Mouse (Mus musculus): Measurements from ENCODE around the gene Cyp2j9. TPM values are rescaled to one million over a fixed set of nuclear protein-coding genes. Genes with fewer than 3 reads are reported as not detected.
A peak's percentile ranks its signal among the peaks of the same experiment; 100 is the strongest.
"Not testable (repeated sequence)": the region's sequence is repeated elsewhere in the genome, so short reads cannot be mapped to it uniquely, and the experiment has no call there.

Cyp2j9 gene
- 4.3 and 4.6 TPM in 2 replicates for polyA plus RNA-seq (2015; fragmentation: Nextera tagmentation; extraction: Ambion mirVana)

GRCm38 (mm10) chr4:96590911-96591790, at the start of gene Cyp2j9:
TSS of gene Cyp2j9 (minus strand) at chr4:96591578.
- H3K36me3 ChIP-seq (ENCODE audit: control insufficient read depth, insufficient read depth) = no peaks in the 10 kb centered on the region
- 4% methylated on average over 18 of the region's 18 CpGs for WGBS
- H3K4me2 ChIP-seq (replicated peaks; ENCODE audit: low read depth) = peak within 1 kb of the TSS; percentile 77
- H3K27me3 ChIP-seq (replicated peaks; ENCODE audit: control insufficient read depth, insufficient read depth, low read length) = no peaks in the 10 kb centered on the region
- peak; percentile 91 for ATAC-seq
- no peaks in the 10 kb centered on the region for H3K9me3 ChIP-seq (ENCODE audit: control insufficient read depth)
- TF ChIP-seq CTCF (IDR thresholded peaks at IDR 0.05; ENCODE audit: low read depth) = no peak; the same call in 1 of the 2 replicates
- peak within 1 kb of the TSS; percentile 31 for H3K27ac ChIP-seq (ENCODE audit: low read depth, low read length)
- H3K4me1 ChIP-seq (replicated peaks; ENCODE audit: control insufficient read depth, insufficient read depth, low read length) = 0 out of 2 replicates have a peak, but pooled peaks cover 3% of the 10 kb centered on the region
- peak within 1 kb of the TSS; percentile 47 for H3K4me3 ChIP-seq (ENCODE audit: low read depth, low read length)
- H3K9ac ChIP-seq (ENCODE audit: low read depth, low read length) = peak within 1 kb of the TSS; percentile 54

GRCm38 (mm10) chr4:96635455-96635854, 44.1 kb upstream of the Cyp2j9 start:
- Histone ChIP-seq H3K4me2 (replicated peaks; ENCODE audit: low read depth) (no peak overlapping the region), H3K27ac (ENCODE audit: low read depth, low read length) (no peak overlapping the region), H3K9me3 (ENCODE audit: control insufficient read depth) (no peaks in the 10 kb centered on the region), H3K4me1 (replicated peaks; ENCODE audit: control insufficient read depth, insufficient read depth, low read length) (no peaks in the 10 kb centered on the region), H3K9ac (ENCODE audit: low read depth, low read length) (no peak overlapping the region), H3K4me3 (ENCODE audit: low read depth, low read length) (no peak overlapping the region), H3K27me3 (replicated peaks; ENCODE audit: control insufficient read depth, insufficient read depth, low read length) (no peaks in the 10 kb centered on the region), H3K36me3 (ENCODE audit: control insufficient read depth, insufficient read depth) (no peaks in the 10 kb centered on the region)
- ATAC-seq = no peak
- 90% methylated on average over 1 of the region's 1 CpGs for WGBS
- no peak for TF ChIP-seq CTCF (IDR thresholded peaks at IDR 0.05; ENCODE audit: low read depth)

- no peaks in the 10 kb centered on the region for H3K27me3 ChIP-seq (replicated peaks; ENCODE audit: control insufficient read depth, insufficient read depth, low read length)
- H3K27ac ChIP-seq (ENCODE audit: low read depth, low read length) = no peak overlapping the region
- no peaks in the 10 kb centered on the region for H3K36me3 ChIP-seq (ENCODE audit: control insufficient read depth, insufficient read depth)
- H3K9me3 ChIP-seq (ENCODE audit: control insufficient read depth) = no peaks in the 10 kb centered on the region
- TF ChIP-seq CTCF (IDR thresholded peaks at IDR 0.05; ENCODE audit: low read depth) = no peak
- no peak overlapping the region for H3K9ac ChIP-seq (ENCODE audit: low read depth, low read length)
- no peak overlapping the region for H3K4me3 ChIP-seq (ENCODE audit: low read depth, low read length)
- no peak overlapping the region for H3K4me2 ChIP-seq (replicated peaks; ENCODE audit: low read depth)
- H3K4me1 ChIP-seq (replicated peaks; ENCODE audit: control insufficient read depth, insufficient read depth, low read length) = no peaks in the 10 kb centered on the region
- no peak for ATAC-seq
- 78% methylated on average over 1 of the region's 1 CpGs for WGBS
Observed at GRCm38 (mm10) chr4:96622474-96622873, 31.1 kb upstream of the Cyp2j9 start.

- WGBS = 32% methylated on average over 4 of the region's 4 CpGs
- Histone ChIP-seq H3K36me3 (ENCODE audit: control insufficient read depth, insufficient read depth) (no peaks in the 10 kb centered on the region), H3K4me1 (replicated peaks; ENCODE audit: control insufficient read depth, insufficient read depth, low read length) (0 out of 2 replicates have a peak, but pooled peaks cover 3% of the 10 kb centered on the region), H3K9ac (ENCODE audit: low read depth, low read length) (no peak overlapping the region), H3K27me3 (replicated peaks; ENCODE audit: control insufficient read depth, insufficient read depth, low read length) (no peaks in the 10 kb centered on the region), H3K4me2 (replicated peaks; ENCODE audit: low read depth) (peak overlapping the region; percentile 77), H3K9me3 (ENCODE audit: control insufficient read depth) (no peaks in the 10 kb centered on the region), H3K27ac (ENCODE audit: low read depth, low read length) (no peak overlapping the region), H3K4me3 (ENCODE audit: low read depth, low read length) (peak overlapping the region; percentile 47; the same call in 1 of the 2 replicates)
- TF ChIP-seq CTCF (IDR thresholded peaks at IDR 0.05; ENCODE audit: low read depth) = peak; percentile 64
- peak; percentile 78 for ATAC-seq
Observed at GRCm38 (mm10) chr4:96591791-96592150, 393 bp upstream of the Cyp2j9 start.

GRCm38 (mm10) chr4:96581425-96582088, 9.8 kb downstream of the Cyp2j9 start:
- TF ChIP-seq CTCF (IDR thresholded peaks at IDR 0.05; ENCODE audit: low read depth) = no peak
- H3K9me3 ChIP-seq (ENCODE audit: control insufficient read depth) = no peaks in the 10 kb centered on the region
- no peak overlapping the region for H3K27ac ChIP-seq (ENCODE audit: low read depth, low read length)
- 83% methylated on average over 1 of the region's 1 CpGs for WGBS
- no peak overlapping the region for H3K4me2 ChIP-seq (replicated peaks; ENCODE audit: low read depth)
- ATAC-seq = no peak
- H3K4me1 ChIP-seq (replicated peaks; ENCODE audit: control insufficient read depth, insufficient read depth, low read length) = no peaks in the 10 kb centered on the region
- H3K36me3 ChIP-seq (ENCODE audit: control insufficient read depth, insufficient read depth) = no peaks in the 10 kb centered on the region
- no peak overlapping the region for H3K4me3 ChIP-seq (ENCODE audit: low read depth, low read length)
- H3K9ac ChIP-seq (ENCODE audit: low read depth, low read length) = no peak overlapping the region
- no peaks in the 10 kb centered on the region for H3K27me3 ChIP-seq (replicated peaks; ENCODE audit: control insufficient read depth, insufficient read depth, low read length)

- not testable (repeated sequence) for H3K4me2 ChIP-seq (replicated peaks; ENCODE audit: low read depth); H3K4me1 ChIP-seq (replicated peaks; ENCODE audit: control insufficient read depth, insufficient read depth, low read length); H3K9me3 ChIP-seq (ENCODE audit: control insufficient read depth); ATAC-seq; H3K27me3 ChIP-seq (replicated peaks; ENCODE audit: control insufficient read depth, insufficient read depth, low read length); H3K27ac ChIP-seq (ENCODE audit: low read depth, low read length); H3K4me3 ChIP-seq (ENCODE audit: low read depth, low read length); H3K36me3 ChIP-seq (ENCODE audit: control insufficient read depth, insufficient read depth); H3K9ac ChIP-seq (ENCODE audit: low read depth, low read length)
- 44% methylated on average over 6 of the region's 6 CpGs for whole genome bisulfite sequencing
Observed at GRCm38 (mm10) chr4:96580351-96580750, 11.0 kb downstream of the Cyp2j9 start.
